Mouse (Mus musculus) thymus, postnatal 36 days (tissue): ENCODE measurements around the gene Xaf1.
"Not testable (repeated sequence)": the region's sequence is repeated elsewhere in the genome, so short reads cannot be mapped to it uniquely, and the experiment has no call there.

Experiments used
- DNase-seq, 2 experiments: peaks; one replicate each; pipeline ENCODE4 v3.0.0; 2022; ENCODE audit warnings: mixed read lengths in 2 of 2

Xaf1 gene

GRCm38 (mm10) chr11:72311355-72312001, 10.0 kb downstream of the Xaf1 start:
- DNase-seq = no peak

GRCm38 (mm10) chr11:72314151-72314895, 12.9 kb downstream of the Xaf1 start, which contains the start of gene Fbxo39:
Gene Fbxo39 (plus strand): TSS chr11:72314444.
- no peak for DNase-seq

GRCm38 (mm10) chr11:72318026-72318425, 16.6 kb downstream of the Xaf1 start:
- DNase-seq = no peak

- no peak for DNase-seq
Measured at GRCm38 (mm10) chr11:72324431-72324830, 23.0 kb downstream of the Xaf1 start.

GRCm38 (mm10) chr11:72325701-72326100, 24.3 kb downstream of the Xaf1 start:
- no peak for DNase-seq

- no peak for DNase-seq
Measured at GRCm38 (mm10) chr11:72332951-72333667, 31.7 kb downstream of the Xaf1 start.

GRCm38 (mm10) chr11:72334653-72335052, 33.2 kb downstream of the Xaf1 start:
- no peak for DNase-seq

GRCm38 (mm10) chr11:72336726-72337125, 35.3 kb downstream of the Xaf1 start:
- DNase-seq = no peak

- DNase-seq = no peak
Measured at GRCm38 (mm10) chr11:72338437-72338871, 37.0 kb downstream of the Xaf1 start.

GRCm38 (mm10) chr11:72339716-72340115, 38.3 kb downstream of the Xaf1 start:
- no peak for DNase-seq

- peak; percentile 12 to 21 for DNase-seq
Measured at GRCm38 (mm10) chr11:72342549-72343237, 41.3 kb downstream of the Xaf1 start.

- not testable (repeated sequence) for DNase-seq
Measured at GRCm38 (mm10) chr11:72343238-72343625, 41.8 kb downstream of the Xaf1 start.

GRCm38 (mm10) chr11:72343904-72344303, 42.5 kb downstream of the Xaf1 start:
- peak; percentile 20 to 31 for DNase-seq

- DNase-seq = no peak
Measured at GRCm38 (mm10) chr11:72344486-72344885, 43.1 kb downstream of the Xaf1 start.

GRCm38 (mm10) chr11:72348563-72348962, 47.1 kb downstream of the Xaf1 start:
- DNase-seq = no peak

- no peak for DNase-seq
Measured at GRCm38 (mm10) chr11:72349016-72349415, 47.6 kb downstream of the Xaf1 start.

- DNase-seq = no peak
Measured at GRCm38 (mm10) chr11:72349652-72350051, 48.2 kb downstream of the Xaf1 start.

- no peak for DNase-seq
Measured at GRCm38 (mm10) chr11:72352272-72352671, 50.8 kb downstream of the Xaf1 start.

- no peak for DNase-seq
Measured at GRCm38 (mm10) chr11:72353186-72353585, 51.8 kb downstream of the Xaf1 start.

GRCm38 (mm10) chr11:72354971-72355728, 53.7 kb downstream of the Xaf1 start:
- peak; percentile 63 to 68 for DNase-seq

GRCm38 (mm10) chr11:72361385-72362346, 60.2 kb downstream of the Xaf1 start:
- DNase-seq = peak; percentile 12 to 33
